Mouse (Mus musculus) left cerebral cortex, postnatal 10 days (tissue): Measurements from ENCODE around the gene Mb. TPM values are rescaled to one million over a fixed set of nuclear protein-coding genes. Genes with fewer than 3 reads are reported as not detected.
"Not testable (repeated sequence)": the region's sequence is repeated elsewhere in the genome, so short reads cannot be mapped to it uniquely, and the experiment has no call there.

Experiments
- DNase-seq, 2 experiments: peaks; one replicate each; pipeline ENCODE4 v3.0.0; 2021 to 2022; ENCODE audit warnings: low spot score in 2 of 2, mixed read lengths in 1 of 2; ENCODE audit errors: extremely low spot score in 1 of 2
- intact Hi-C: fragments of 180-260 bp; cut with DNase I; formaldehyde crosslinking; loops from one replicate; pipeline ENCODE4 v1.15.1; 2025
- total RNA-seq, 2 experiments: library from RNA; stranded (reverse); gene quantifications; 2 replicates each; pipeline ENCODE4 v1.2.3; 2021

Mb gene
- total RNA-seq, 2 experiments from 2014 or later = not detected

DNA sequence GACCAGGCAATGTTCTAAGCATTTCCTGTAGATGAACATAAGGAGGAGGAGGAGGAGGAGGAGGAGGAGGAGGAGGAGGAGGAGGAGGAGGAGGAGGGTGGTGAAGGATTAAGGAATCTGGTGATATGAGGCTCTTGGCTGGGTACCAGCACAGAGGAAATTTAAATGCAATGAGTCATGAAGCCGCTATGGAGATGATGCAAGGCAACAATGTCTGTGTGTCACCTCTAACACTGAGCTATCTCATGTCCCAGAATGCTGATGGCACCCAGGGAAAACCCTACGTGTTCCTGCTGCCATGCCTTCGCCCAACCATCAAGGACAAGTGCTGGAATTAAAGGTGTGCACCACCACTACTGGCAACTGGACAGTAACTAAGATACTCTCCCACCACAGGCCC is 18.5 kb upstream of the Mb start:
- no peak for DNase-seq
- intact Hi-C loops = no loop called here

DNA sequence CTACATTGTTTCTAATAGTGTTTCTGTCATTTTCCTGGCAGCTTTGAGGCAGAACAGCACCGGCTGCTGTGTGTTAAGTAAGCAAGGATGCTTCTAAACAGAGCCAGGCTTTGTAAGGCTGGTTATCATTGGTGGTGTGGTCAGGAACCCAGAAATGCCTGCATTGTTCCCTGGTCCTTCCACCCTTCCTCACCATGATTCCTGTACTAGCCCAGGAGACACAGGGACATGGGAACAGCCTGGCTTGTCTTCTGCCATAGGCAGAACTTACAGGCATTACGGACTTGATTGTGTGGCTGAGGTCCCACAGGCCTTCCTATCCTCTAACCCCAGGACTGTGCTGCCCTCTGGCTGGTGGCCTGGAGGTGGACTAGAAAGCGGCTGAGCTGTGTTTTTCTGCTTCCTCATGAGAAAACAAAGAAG is 18.0 kb upstream of the Mb start:
- no peak for DNase-seq

GRCm38 (mm10) chr15:77066233-77066632 is 15.8 kb upstream of the Mb start:
- no peak for DNase-seq

More for the DNA sequence above, 18.0 kb upstream of the Mb start:
- intact Hi-C loops = no loop called here

GRCm38 (mm10) chr15:77065259-77065852 is 14.9 kb upstream of the Mb start:
- intact Hi-C loops = no loop called here

More at GRCm38 (mm10) chr15:77066233-77066632, 15.8 kb upstream of the Mb start:
- intact Hi-C loops = no loop called here

DNA sequence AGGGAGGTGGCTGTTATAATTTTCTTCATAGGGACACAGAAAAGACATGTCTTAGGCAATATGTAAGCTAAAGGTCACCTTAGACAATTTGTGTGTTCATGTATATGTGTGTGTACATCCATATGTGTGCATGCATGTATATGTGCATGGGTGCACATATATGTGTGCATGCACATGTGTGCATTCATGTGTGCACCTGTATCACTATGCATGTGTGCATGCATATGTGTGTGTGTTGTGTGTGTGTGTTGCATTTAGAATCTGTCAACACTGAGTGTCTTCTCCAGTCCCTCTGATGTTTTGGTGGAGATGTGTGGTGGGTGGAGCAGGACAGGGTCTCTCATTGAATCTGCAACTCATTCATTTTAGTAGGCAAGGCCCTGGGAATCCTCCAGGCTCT is 12.3 kb upstream of the Mb start:
- no peak for DNase-seq
- intact Hi-C loops = no loop called here

More at GRCm38 (mm10) chr15:77065259-77065852, 14.9 kb upstream of the Mb start:
- DNase-seq = no peak

- DNase-seq, intact Hi-C loops: not testable (repeated sequence)
These were observed 8.9 kb upstream of the Mb start for GRCm38 (mm10) chr15:77059416-77059815.

- no peak for DNase-seq
- intact Hi-C loops = no loop called here
These were observed 8.1 kb upstream of the Mb start for GRCm38 (mm10) chr15:77058566-77058965.

- intact Hi-C loops = no loop called here
- no peak for DNase-seq
These were observed 6.3 kb upstream of the Mb start for GRCm38 (mm10) chr15:77056791-77057051.

DNA sequence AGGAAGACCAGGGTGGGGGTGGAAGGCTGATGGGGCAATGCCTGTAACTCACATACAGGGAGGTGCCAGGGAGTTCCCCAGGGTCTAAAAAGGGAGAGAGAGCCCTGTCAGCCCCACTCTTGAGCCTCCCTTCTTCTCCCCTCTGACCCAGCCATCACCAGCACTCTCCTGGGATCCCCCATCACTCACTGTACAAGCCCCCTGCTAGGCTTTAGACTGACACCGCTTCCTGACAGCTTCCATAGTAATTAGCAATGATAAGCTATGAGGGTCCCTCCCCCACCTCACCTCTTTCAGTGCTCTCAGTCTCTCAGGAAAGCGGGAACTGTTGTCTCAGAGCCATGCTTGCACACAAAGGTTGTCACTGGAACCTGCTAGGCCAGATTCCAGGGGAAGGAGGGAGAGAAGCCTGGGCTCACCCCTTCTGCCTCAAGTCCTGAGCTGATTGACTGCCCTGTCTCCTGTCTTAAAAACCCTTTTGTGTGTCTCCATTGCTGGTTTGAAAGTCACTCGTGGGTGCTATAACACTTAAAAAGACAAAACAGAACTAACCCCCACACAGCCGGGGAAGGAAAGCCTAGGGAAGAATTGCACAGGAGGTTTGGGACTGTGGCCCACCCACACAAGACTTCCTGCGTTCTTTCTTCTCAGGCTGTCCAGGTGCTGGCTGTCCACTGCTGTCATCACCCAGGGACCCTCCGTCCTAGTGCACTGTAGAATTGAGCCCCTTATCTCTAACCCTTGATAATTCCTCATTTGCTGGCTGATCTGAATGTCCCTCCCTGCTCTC is 5.7 kb upstream of the Mb start:
- no peak for DNase-seq
- intact Hi-C loops = no loop called here

GRCm38 (mm10) chr15:77054611-77055175 is 4.2 kb upstream of the Mb start:
- DNase-seq = no peak
- intact Hi-C loops = no loop called here

DNA sequence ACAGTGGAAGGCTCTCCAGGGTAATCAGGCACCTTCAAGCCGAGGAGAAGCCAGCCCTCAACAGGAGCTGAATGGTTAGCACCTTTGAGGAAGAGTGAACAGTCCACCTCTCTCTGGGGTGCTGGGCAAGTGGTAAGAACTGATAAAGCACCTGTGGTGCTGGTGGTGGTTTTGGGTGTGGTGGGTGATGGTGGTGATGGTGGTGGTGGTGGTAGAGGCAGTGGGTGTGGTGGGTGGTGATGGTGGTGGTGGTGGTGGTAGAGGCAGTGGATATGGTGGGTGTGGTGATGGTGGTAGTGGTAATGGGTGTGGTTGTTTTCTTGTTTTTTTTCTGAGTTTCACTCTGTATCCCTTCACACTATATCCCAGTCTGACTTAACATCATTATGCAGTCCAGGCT is 2.6 kb upstream of the Mb start:
- intact Hi-C loops = no loop called here
- no peak for DNase-seq

GRCm38 (mm10) chr15:77052176-77052575 is 1.7 kb upstream of the Mb start:
- DNase-seq = no peak
- intact Hi-C loops = no loop called here

GRCm38 (mm10) chr15:77045609-77046008 is 4.9 kb downstream of the Mb start:
- intact Hi-C loops = no loop called here
- DNase-seq = no peak

- no peak for DNase-seq
- intact Hi-C loops = no loop called here
These were observed 5.7 kb downstream of the Mb start, which contains the start of gene Apol6 for GRCm38 (mm10) chr15:77044597-77045320. Gene Apol6, plus strand, starts transcription at chr15:77044729.

GRCm38 (mm10) chr15:77040784-77041183 is 9.7 kb downstream of the Mb start:
- intact Hi-C loops = no loop called here
- DNase-seq = no peak

DNA sequence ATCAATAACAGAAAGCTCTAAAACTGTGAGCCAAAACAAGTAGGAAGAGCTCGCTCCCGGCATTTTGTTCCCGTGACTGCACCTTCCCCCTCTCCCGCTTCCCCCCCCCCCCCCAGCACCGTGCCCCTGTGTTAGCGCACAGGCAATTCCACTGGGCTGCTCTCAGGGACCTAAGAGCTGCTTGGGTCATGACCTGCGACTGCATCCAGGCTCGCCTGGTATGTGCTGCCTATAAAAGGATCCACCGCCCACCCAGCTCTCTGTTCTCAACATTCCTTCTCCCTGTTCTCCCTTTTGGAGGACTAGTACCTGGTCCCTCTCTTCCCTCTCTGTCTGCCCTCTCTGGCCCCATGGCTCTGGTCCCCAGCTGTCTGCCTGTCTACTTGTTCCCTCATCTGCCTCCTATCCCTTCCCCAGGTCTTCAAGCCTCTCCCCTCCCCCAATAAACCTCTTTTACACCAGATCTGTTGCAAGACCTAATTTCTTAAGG is 11.2 kb downstream of the Mb start:
- intact Hi-C loops = no loop called here
- DNase-seq = no peak

DNA sequence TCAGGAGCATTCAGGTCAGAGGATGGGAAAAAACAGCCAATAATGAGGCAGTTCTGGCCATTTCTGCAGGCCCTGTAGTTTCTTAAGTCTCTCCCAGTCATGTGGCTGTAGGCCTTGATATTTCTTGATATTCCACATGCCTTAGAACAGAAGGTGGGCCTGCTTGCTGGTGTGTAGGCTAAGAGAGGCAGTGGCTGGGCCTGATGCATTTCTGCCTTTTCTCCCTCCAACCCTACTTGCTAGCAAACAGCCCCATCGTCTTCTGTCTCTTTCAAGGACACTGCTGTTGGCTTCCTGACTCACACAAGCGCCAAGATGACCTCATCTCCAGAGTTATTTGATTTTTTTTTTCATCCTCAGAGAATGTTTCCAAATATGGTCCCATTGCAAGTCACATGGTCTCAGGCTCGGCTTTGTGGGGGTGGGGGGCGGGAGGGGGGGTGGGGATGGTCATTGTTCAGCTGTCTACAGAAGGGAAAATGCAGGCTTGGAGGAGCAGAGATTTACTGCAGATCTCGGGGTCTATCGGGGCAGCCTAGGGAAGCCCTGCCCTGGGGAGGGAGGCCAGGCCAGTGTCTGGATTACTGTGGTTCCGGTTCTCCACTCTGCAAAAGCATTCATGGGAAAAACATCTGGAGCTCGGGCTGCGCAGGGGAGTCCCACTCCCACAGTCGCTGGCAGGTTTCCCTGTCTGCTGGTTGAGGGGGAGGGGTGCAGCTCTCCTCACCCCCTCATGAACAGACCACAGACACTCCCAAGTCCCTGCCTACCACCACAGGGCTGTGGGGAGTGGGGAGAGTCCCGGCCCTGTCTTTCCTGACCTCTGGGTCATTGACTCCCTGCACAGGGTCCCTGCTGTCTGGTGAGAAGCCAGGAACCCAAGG is 12.9 kb downstream of the Mb start:
- intact Hi-C loops = no loop called here
- peak in 1 of 2 experiments; percentile 58 for DNase-seq

DNA sequence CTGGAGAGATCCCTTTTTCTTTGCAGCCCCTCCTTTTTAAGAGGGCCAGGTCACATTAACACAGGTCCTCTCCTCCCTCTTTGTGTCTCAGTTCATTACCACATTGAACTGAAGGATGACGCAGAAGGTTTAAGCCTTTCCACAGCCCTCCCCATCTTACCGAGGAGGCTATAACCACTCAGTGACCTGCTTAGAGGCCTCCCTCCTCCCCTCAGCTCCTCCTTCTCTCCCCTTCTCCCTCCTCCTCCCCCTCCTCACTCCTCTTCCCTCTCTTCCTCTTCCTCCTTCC is 13.5 kb downstream of the Mb start:
- no peak for DNase-seq
- intact Hi-C loops = no loop called here
